Mouse (Mus musculus) gastrocnemius, adult 2 months (tissue): ENCODE measurements around the gene Lama2. TPM values are rescaled to one million over a fixed set of nuclear protein-coding genes. Genes with fewer than 3 reads are reported as not detected.
"Not testable (repeated sequence)": the region's sequence is repeated elsewhere in the genome, so short reads cannot be mapped to it uniquely, and the experiment has no call there.

Source experiments
- DNase-seq: peaks from one replicate; pipeline ENCODE4 v3.0.0; 2022
- H3K27ac ChIP-seq: fragments of 200-600 bp; 2 replicates; pipeline ENCODE4 v1.8.1; 2022; ENCODE audit warnings: mild to moderate bottlenecking
- H3K4me3 ChIP-seq: fragments of 200-600 bp; 2 replicates; pipeline ENCODE4 v1.8.1; 2022; ENCODE audit warnings: mild to moderate bottlenecking, moderate library complexity
- CTCF ChIP-seq: fragments of 200-600 bp; IDR thresholded peaks from 2 replicates; pipeline ENCODE4 v1.8.1; 2022; ENCODE audit warnings: antibody characterized with exemption, mild to moderate bottlenecking, moderate library complexity
- intact Hi-C: fragments of 180-260 bp; cut with DNase I; formaldehyde crosslinking; loops from one replicate; pipeline ENCODE4 v1.15.1; 2025
- total RNA-seq, 2 experiments: library from RNA; stranded (reverse); gene quantifications; 2 replicates each; pipeline ENCODE4 v1.2.3; 2021

The Lama2 gene
- total RNA-seq, 2 experiments from 2014 or later, result 46.0 to 56.1 TPM

DNA sequence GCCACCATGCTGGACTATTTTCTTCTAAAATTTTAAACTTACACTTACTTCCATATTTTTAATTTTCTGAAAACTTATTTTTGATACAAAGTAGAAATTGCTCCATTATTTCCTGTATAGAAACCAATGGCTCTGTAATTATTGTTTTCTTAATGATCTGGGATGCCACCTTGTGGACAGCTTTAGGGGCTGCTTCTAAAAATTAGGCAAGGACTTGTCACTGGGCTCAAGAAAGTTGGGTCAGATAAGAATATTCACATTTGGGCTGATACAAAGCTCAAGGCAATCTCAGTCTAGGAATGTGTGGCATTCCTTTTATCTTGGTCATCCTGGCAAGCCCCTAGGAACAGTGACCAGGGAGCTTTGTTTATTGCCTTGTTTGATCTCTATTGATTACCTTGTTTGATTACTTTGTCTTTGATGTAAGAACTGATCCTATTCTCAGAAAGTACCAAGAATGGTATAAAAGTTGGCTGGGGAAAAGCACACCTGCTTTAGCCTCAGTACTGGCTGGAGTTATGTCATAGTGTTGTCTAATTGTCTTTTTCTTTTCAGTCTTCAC lies 606.7 kb downstream of the Lama2 start:
- intact Hi-C loops, result no loop called here
- no peak for DNase-seq
- TF ChIP-seq CTCF, result peak; percentile 4; the same call in 1 of the 2 replicates
- Histone ChIP-seq H3K27ac (no peak overlapping the region), H3K4me3 (no peak overlapping the region)

DNA sequence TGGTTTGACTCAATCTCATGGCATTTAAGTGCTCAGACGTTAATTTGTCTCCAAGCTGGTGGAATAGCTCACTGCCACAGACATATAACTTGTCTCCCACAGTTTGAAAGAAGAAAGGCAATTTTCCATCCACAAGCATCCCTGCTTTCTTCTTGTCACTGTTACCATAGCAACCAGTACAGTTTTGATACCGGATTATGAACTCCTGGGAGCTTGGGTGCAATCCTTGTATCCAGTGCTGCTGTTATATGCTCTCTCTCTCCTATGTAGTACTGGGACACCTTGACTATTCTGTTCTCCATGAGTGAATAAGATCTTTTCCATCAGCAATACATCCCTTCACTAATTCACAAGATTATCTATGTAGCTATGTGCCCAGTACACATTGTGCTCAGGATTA lies 612.2 kb downstream of the Lama2 start:
- no peak for DNase-seq
- no peak overlapping the region for H3K27ac ChIP-seq
- no peak overlapping the region for H3K4me3 ChIP-seq
- intact Hi-C loops, result no loop called here
- TF ChIP-seq CTCF, result no peak

DNA sequence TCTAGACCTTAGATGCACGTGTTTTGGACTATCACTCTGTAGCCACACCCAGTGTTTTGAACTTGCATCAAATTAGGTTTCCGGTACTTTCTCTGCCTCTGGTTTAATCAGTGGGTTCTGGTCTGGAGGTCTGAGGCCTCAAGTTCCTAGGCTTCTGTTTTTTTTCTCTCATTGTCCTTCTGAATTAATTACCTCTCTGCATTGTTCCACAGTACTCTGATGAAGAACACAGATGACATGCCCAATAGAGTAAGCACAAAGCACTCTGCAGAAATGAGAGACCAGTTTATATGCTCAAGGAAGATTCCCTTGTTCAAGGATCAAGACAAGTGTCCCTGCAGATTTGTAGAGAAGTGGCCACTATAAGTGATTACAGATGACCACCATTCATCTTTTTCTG lies 613.8 kb downstream of the Lama2 start:
- TF ChIP-seq CTCF, result no peak
- Histone ChIP-seq H3K27ac (no peak overlapping the region), H3K4me3 (no peak overlapping the region)
- intact Hi-C loops, result no loop called here
- no peak for DNase-seq

- no peak overlapping the region for H3K4me3 ChIP-seq
- intact Hi-C loops, result no loop called here
- no peak overlapping the region for H3K27ac ChIP-seq
- DNase-seq, result no peak
- no peak for TF ChIP-seq CTCF
These were observed 617.9 kb downstream of the Lama2 start for GRCm38 (mm10) chr10:27001554-27002178.

- H3K27ac ChIP-seq, result no peak overlapping the region
These were observed 622.9 kb downstream of the Lama2 start for GRCm38 (mm10) chr10:26996684-26997083.

DNA sequence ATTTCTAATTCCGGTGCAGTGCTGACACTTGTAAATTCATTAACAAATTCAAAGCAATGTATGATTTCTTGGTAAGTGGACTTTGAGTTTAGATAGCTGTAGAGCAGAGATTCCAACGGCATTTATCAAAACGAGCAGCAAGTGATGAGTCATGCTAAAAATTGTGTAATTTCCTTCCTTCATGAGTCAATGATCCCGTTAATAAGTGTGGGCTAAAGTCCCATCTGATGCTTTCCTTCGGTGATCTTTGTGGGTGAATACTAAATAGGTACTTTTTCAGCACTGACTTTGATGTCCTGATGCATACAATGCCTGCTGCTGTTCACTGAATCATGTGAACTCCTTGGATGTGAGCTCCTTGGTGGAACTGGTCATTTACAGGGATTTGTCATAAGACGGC lies 623.6 kb downstream of the Lama2 start:
- DNase-seq, result no peak

More at GRCm38 (mm10) chr10:26996684-26997083, 622.9 kb downstream of the Lama2 start:
- intact Hi-C loops, result loop anchor here (10.0 kb wide), 3 partner anchors 282 to 622 kb away; partner anchors contain the start of gene L3mbtl3
- TF ChIP-seq CTCF, result no peak
- no peak overlapping the region for H3K4me3 ChIP-seq
- no peak for DNase-seq

GRCm38 (mm10) chr10:26995182-26995975 lies 624.2 kb downstream of the Lama2 start:
- peak; percentile 75 for TF ChIP-seq CTCF
- peak overlapping the region; percentile 35; the same call in 1 of the 2 replicates for H3K27ac ChIP-seq
- peak; percentile 46 for DNase-seq
- intact Hi-C loops, result loop anchor here (2.0 to 10.0 kb wide), 4 partner anchors 77 to 621 kb away; partner anchors contain the start of gene L3mbtl3
- H3K4me3 ChIP-seq, result no peak overlapping the region

More for the DNA sequence above, 623.6 kb downstream of the Lama2 start:
- intact Hi-C loops, result loop anchor here (2.0 to 10.0 kb wide), 4 partner anchors 77 to 621 kb away; partner anchors contain the start of gene L3mbtl3
- Histone ChIP-seq H3K4me3 (no peak overlapping the region), H3K27ac (peak overlapping the region; percentile 35; the same call in 1 of the 2 replicates)
- no peak for TF ChIP-seq CTCF

GRCm38 (mm10) chr10:26993971-26994761 lies 625.4 kb downstream of the Lama2 start:
- no peak for DNase-seq
- no peak for TF ChIP-seq CTCF
- intact Hi-C loops, result loop anchor here (2.0 to 10.0 kb wide), 4 partner anchors 75 to 619 kb away; partner anchors contain the start of gene L3mbtl3
- Histone ChIP-seq H3K4me3 (no peak overlapping the region), H3K27ac (no peak overlapping the region)

- no peak for TF ChIP-seq CTCF
- Histone ChIP-seq H3K4me3 (no peak overlapping the region), H3K27ac (no peak overlapping the region)
- intact Hi-C loops, result no loop called here
- no peak for DNase-seq
These were observed 634.1 kb downstream of the Lama2 start for GRCm38 (mm10) chr10:26985451-26985850.

GRCm38 (mm10) chr10:26984082-26984481 lies 635.5 kb downstream of the Lama2 start:
- H3K4me3 ChIP-seq, DNase-seq, H3K27ac ChIP-seq, intact Hi-C loops: not testable (repeated sequence)

GRCm38 (mm10) chr10:26983583-26983982 lies 636.0 kb downstream of the Lama2 start:
- intact Hi-C loops, result no loop called here
- Histone ChIP-seq H3K27ac (no peak overlapping the region), H3K4me3 (no peak overlapping the region)
- no peak for TF ChIP-seq CTCF
- DNase-seq, result no peak

GRCm38 (mm10) chr10:26982621-26983020 lies 636.9 kb downstream of the Lama2 start:
- no peak for DNase-seq
- intact Hi-C loops, result no loop called here
- TF ChIP-seq CTCF, result no peak
- Histone ChIP-seq H3K4me3 (no peak overlapping the region), H3K27ac (no peak overlapping the region)
